Mouse (Mus musculus): ENCODE measurements around the gene Adamts18.

The Adamts18 gene

GRCm38 (mm10) chr8:113656681-113657298 is 191.7 kb downstream of the Adamts18 start:
- DNase-seq: no peak

DNA sequence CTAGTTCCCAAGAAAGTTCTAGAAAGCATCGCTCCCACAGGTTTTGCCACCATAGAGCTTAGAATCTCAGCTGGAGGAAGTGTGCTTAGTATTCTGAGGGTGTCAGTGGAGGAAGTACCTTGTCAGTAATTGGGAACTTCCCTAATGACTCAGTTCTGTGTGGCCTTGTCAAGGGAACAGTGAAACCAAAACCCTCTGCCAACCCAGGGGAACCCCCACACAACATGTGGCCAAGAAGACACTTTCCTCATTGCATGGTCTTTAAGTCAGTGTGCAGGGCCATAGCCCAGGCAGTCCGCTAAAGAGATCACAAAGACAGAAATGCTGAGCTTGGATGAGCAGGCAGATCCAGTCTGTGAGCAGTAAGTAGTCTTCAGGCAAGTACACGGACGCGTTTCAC is 192.4 kb downstream of the Adamts18 start:
- DNase-seq: no peak

- DNase-seq: no peak
Observed at GRCm38 (mm10) chr8:113653151-113653550, 195.4 kb downstream of the Adamts18 start.

DNA sequence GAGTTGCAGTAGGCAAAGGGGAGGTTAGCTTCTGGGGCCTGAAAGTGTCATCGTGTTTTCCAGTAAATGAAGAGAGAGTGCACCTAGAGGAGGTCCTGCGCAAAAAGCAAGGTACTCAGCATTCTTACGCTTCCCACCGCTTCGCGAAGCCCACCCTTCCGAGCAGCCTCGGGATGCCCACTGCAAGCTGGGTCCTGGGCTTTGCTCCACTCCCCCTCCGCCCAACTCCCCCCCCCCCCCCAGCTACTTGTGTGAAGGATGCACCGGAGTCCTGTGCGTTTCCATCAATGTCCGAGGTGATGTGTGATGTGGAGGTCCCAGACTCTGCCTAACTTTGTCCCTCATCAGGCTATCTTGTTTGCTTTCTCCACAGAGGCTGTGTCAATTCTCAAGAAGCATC is 196.1 kb downstream of the Adamts18 start:
- DNase-seq: no peak

Measured in cerebellum, postnatal 36 days (tissue).